Mouse (Mus musculus) splenic B cell, adult 2 months (primary cell): ENCODE measurements around the gene Acin1.

Experiments used
- DNase-seq: peaks from one replicate; pipeline ENCODE4 v3.0.0-alpha.2; 2011; ENCODE audit warnings: low read depth, low spot score
- H3K27me3 ChIP-seq: 2 replicates; pipeline ENCODE4 v1.6.1; 2012; ENCODE audit warnings: mild to moderate bottlenecking, low read length, moderate library complexity, mixed read lengths; ENCODE audit not compliant: control insufficient read depth, poor library complexity, insufficient read depth, severe bottlenecking
- H3K36me3 ChIP-seq: 2 replicates; pipeline ENCODE4 v1.6.1; 2012; ENCODE audit warnings: mild to moderate bottlenecking, low read length, moderate library complexity, mixed read lengths; ENCODE audit not compliant: control insufficient read depth, poor library complexity, insufficient read depth, severe bottlenecking

The Acin1 gene

GRCm38 (mm10) chr14:54642224-54642944 is 44.3 kb downstream of the Acin1 start:
- H3K36me3 ChIP-seq: peaks cover 18% of the 10 kb centered on the region
- H3K27me3 ChIP-seq: no peaks in the 10 kb centered on the region
- no peak for DNase-seq

- Histone ChIP-seq H3K27me3 (no peaks in the 10 kb centered on the region), H3K36me3 (peaks cover 15% of the 10 kb centered on the region)
- peak; percentile 90 for DNase-seq
These were observed 45.3 kb downstream of the Acin1 start, which contains the start of gene Cdh24 for GRCm38 (mm10) chr14:54641305-54641969. TSS of gene Cdh24 (minus strand) at chr14:54641364.

GRCm38 (mm10) chr14:54640946-54641304 is 45.8 kb downstream of the Acin1 start, which contains the start of gene Gm17606:
TSS of gene Gm17606 (plus strand) at chr14:54640952.
- no peaks in the 10 kb centered on the region for H3K27me3 ChIP-seq
- DNase-seq: no peak
- peaks cover 13% of the 10 kb centered on the region for H3K36me3 ChIP-seq

GRCm38 (mm10) chr14:54640121-54640520 is 46.6 kb downstream of the Acin1 start:
- Histone ChIP-seq H3K36me3 (peaks cover 10% of the 10 kb centered on the region), H3K27me3 (no peaks in the 10 kb centered on the region)
- DNase-seq: no peak

- H3K27me3 ChIP-seq: no peaks in the 10 kb centered on the region
- DNase-seq: no peak
These were observed 48.5 kb downstream of the Acin1 start for GRCm38 (mm10) chr14:54638210-54638609.

GRCm38 (mm10) chr14:54636954-54637353 is 49.8 kb downstream of the Acin1 start:
- Histone ChIP-seq H3K36me3 (no peaks in the 10 kb centered on the region), H3K27me3 (no peaks in the 10 kb centered on the region)
- peak; percentile 71 for DNase-seq

More at GRCm38 (mm10) chr14:54638210-54638609, 48.5 kb downstream of the Acin1 start:
- peaks cover 2% of the 10 kb centered on the region; the same call in 1 of the 2 replicates for H3K36me3 ChIP-seq

- no peaks in the 10 kb centered on the region for H3K36me3 ChIP-seq
- DNase-seq: no peak
- H3K27me3 ChIP-seq: no peaks in the 10 kb centered on the region
These were observed 52.5 kb downstream of the Acin1 start for GRCm38 (mm10) chr14:54634182-54634581.

GRCm38 (mm10) chr14:54632252-54632651 is 54.5 kb downstream of the Acin1 start:
- DNase-seq: no peak
- Histone ChIP-seq H3K36me3 (no peaks in the 10 kb centered on the region), H3K27me3 (no peaks in the 10 kb centered on the region)

- H3K27me3 ChIP-seq: no peaks in the 10 kb centered on the region
- H3K36me3 ChIP-seq: no peaks in the 10 kb centered on the region
- DNase-seq: no peak
These were observed 55.5 kb downstream of the Acin1 start for GRCm38 (mm10) chr14:54631240-54631599.

GRCm38 (mm10) chr14:54630583-54631239 is 56.0 kb downstream of the Acin1 start:
- Histone ChIP-seq H3K27me3 (no peaks in the 10 kb centered on the region), H3K36me3 (no peaks in the 10 kb centered on the region)
- DNase-seq: no peak

- H3K36me3 ChIP-seq: no peaks in the 10 kb centered on the region
- DNase-seq: no peak
- H3K27me3 ChIP-seq: no peaks in the 10 kb centered on the region
These were observed 56.9 kb downstream of the Acin1 start for GRCm38 (mm10) chr14:54629797-54630196.

GRCm38 (mm10) chr14:54628103-54628502 is 58.6 kb downstream of the Acin1 start:
- DNase-seq: no peak
- Histone ChIP-seq H3K36me3 (no peaks in the 10 kb centered on the region), H3K27me3 (no peaks in the 10 kb centered on the region)

- Histone ChIP-seq H3K27me3 (no peaks in the 10 kb centered on the region), H3K36me3 (no peaks in the 10 kb centered on the region)
- no peak for DNase-seq
These were observed 61.8 kb downstream of the Acin1 start for GRCm38 (mm10) chr14:54624976-54625375.

GRCm38 (mm10) chr14:54623334-54623733 is 63.4 kb downstream of the Acin1 start:
- no peaks in the 10 kb centered on the region for H3K36me3 ChIP-seq
- no peaks in the 10 kb centered on the region for H3K27me3 ChIP-seq
- no peak for DNase-seq

- DNase-seq: no peak
- H3K27me3 ChIP-seq: no peaks in the 10 kb centered on the region
These were observed 65.6 kb downstream of the Acin1 start, which contains the start of gene Psmb11 for GRCm38 (mm10) chr14:54621133-54621532. TSS of gene Psmb11 (plus strand) at chr14:54621433.

More at GRCm38 (mm10) chr14:54621133-54621532, 65.6 kb downstream of the Acin1 start, which contains the start of gene Psmb11:
- H3K36me3 ChIP-seq: no peaks in the 10 kb centered on the region
